Mouse (Mus musculus) bone marrow macrophage, adult 2 months (primary cell): ENCODE data around the gene Vmn1r127. TPM values are rescaled to one million over a fixed set of nuclear protein-coding genes. Genes with fewer than 3 reads are reported as not detected.
"Not testable (repeated sequence)": the region's sequence is repeated elsewhere in the genome, so short reads cannot be mapped to it uniquely, and the experiment has no call there.

Experiments
- H3K27ac ChIP-seq: 2 replicates; pipeline ENCODE4 v1.5.1; 2012; ENCODE audit warnings: low read depth, low read length; ENCODE audit not compliant: insufficient read depth
- H3K4me1 ChIP-seq: 2 replicates; pipeline ENCODE4 v1.6.1; 2012; ENCODE audit warnings: low read length; ENCODE audit not compliant: control insufficient read depth, insufficient read depth
- H3K4me3 ChIP-seq: 2 replicates; pipeline ENCODE4 v1.5.1; 2012; ENCODE audit warnings: mild to moderate bottlenecking, low read length, moderate library complexity; ENCODE audit not compliant: insufficient read depth
- polyA plus RNA-seq: library from polyadenylated mRNA; stranded (reverse); fragments of >200 nt; gene quantifications from 2 replicates; pipeline ENCODE4 v1.2.4, GENCODE M21; 2012; ENCODE audit not compliant: missing spikeins, insufficient read depth, insufficient read length

The Vmn1r127 gene
- not detected in 2 replicates for polyA plus RNA-seq

DNA sequence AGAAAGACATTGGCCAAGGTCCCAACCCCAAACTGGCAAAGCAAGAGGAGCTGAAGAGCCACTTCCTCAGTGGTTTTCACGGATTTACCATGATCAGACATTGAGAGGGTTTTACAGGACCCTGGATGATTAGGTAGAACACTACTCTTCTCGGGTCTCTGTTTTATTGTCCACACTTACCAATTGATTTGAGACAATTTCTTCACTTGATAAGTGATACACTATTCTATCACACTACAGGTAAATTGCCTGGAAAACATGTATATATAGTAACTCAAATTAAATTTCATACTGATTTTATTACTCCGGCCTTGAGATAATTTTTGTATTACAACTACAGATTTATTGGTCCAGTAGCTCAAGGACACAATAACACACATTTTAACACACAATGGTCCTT lies at the start of gene Vmn1r127:
Gene Vmn1r127 (minus strand): TSS at position 101 of the 400 bp plus-strand sequence.
- H3K4me3 ChIP-seq, H3K27ac ChIP-seq, H3K4me1 ChIP-seq: not testable (repeated sequence)

DNA sequence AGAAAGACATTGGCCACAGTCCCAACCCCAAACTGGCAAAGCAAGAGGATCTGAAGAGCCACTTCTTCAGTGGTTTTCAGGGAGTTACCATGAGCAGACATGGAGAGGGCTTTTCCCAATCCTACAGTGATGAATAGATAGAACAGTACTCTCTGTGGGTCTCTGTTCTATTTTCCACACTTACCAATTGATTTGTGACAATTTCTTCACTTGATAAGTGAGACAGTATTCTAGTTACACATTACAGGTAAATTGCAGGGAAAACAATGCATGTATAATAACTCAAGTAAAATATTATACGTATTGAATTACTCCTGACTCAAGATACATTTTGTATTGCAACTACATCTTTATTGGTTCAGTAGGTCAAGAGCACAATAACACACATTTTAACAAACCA lies 41.5 kb upstream of the Vmn1r127 start, which contains the start of gene Vmn1r129:
Gene Vmn1r129 (minus strand): TSS at position 101 of the 400 bp plus-strand sequence.
- H3K4me1 ChIP-seq, H3K4me3 ChIP-seq, H3K27ac ChIP-seq: not testable (repeated sequence)

DNA sequence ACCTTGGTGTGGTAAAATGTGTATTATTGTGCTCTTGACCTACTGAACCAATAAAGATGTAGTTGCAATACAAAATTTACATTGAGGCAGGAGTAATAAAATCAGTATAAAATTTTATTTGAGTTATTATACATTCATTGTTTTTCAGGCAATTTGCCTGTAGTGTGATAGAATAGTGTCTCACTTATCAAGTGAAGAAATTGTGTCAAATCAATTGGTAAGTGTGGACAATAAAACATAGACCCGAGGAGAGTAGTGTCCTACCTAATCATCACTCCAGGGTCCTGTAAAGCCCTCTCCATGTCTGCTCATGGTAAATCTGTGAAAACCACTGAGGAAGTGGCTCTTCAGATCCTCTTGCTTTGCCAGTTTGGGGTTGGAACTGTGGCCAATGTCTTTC lies 29.4 kb upstream of the Vmn1r127 start, which contains the start of gene Vmn1r128:
Gene Vmn1r128 (plus strand): TSS at position 301 of the 400 bp plus-strand sequence.
- not testable (repeated sequence) for H3K27ac ChIP-seq, H3K4me1 ChIP-seq, H3K4me3 ChIP-seq

DNA sequence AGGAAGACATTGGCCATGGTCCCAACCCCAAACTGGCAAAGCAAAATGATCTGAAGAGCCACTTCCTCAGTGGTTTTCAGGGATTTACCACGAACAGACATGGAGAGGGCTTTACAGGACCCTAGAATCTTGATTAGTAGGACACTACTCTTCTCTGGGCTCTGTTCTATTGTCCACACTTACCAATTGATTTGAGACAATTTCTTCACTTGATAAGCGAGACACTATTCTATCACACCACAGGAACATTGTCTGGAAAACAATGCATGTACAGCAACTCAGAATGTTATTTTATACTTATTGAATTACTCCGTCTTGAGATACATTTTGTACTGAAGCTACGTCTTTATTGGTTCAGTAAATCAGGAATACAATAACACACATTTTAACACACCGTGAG lies 18.3 kb downstream of the Vmn1r127 start, which contains the start of gene Vmn1r126:
Gene Vmn1r126 (minus strand): TSS at position 101 of the 400 bp plus-strand sequence.
- not testable (repeated sequence) for H3K27ac ChIP-seq, H3K4me3 ChIP-seq, H3K4me1 ChIP-seq

DNA sequence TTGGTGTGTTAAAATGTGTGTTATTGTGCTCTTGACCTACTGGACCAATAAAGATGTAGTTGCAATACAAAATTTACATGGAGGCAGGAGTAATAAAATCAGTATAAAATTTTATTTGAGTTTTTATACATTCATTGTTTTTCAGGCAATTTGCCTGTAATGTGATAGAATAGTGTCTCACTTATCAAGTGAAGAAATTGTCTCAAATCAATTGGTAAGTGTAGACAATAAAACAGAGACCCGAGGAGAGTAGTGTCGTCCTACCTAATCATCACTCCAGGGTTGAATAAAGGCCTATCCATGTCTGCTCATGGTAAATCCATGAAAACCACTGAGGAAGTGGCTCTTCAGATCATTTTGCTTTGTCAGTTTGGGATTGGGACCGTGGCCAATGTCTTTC lies 47.8 kb downstream of the Vmn1r127 start, which contains the start of gene Vmn1r125:
Gene Vmn1r125 (plus strand): TSS at position 301 of the 400 bp plus-strand sequence.
- not testable (repeated sequence) for H3K4me3 ChIP-seq, H3K27ac ChIP-seq, H3K4me1 ChIP-seq

Other genes with a start within 250 kb of the Vmn1r127 start
- not detected in 2 replicates for gene Vmn1r121, start 221.3 kb downstream of the Vmn1r127 start, polyA plus RNA-seq
- not detected in 2 replicates for gene Vmn1r122, start 185.7 kb downstream of the Vmn1r127 start, polyA plus RNA-seq
- not detected in 2 replicates for gene Vmn1r123, start 157.7 kb downstream of the Vmn1r127 start, polyA plus RNA-seq
- not detected in 2 replicates for gene Gm5157, start 129.4 kb downstream of the Vmn1r127 start, polyA plus RNA-seq
- not detected in 2 replicates for gene Vmn1r124, start 59.2 kb downstream of the Vmn1r127 start, polyA plus RNA-seq
- gene Vmn1r125, start 47.7 kb downstream of the Vmn1r127 start, polyA plus RNA-seq, result not detected in 2 replicates
- gene Vmn1r126, start 18.4 kb downstream of the Vmn1r127 start, polyA plus RNA-seq, result not detected in 2 replicates
- gene Vmn1r128, start 29.5 kb upstream of the Vmn1r127 start, polyA plus RNA-seq, result not detected in 2 replicates
- not detected in 2 replicates for gene Vmn1r129, start 41.4 kb upstream of the Vmn1r127 start, polyA plus RNA-seq
- not detected in 2 replicates for gene Gm6882, start 112.9 kb upstream of the Vmn1r127 start, polyA plus RNA-seq
- gene Vmn1r130, start 191.9 kb upstream of the Vmn1r127 start, polyA plus RNA-seq, result not detected in 2 replicates
- gene Vmn1r131, start 226.2 kb upstream of the Vmn1r127 start, polyA plus RNA-seq, result not detected in 2 replicates